Mouse (Mus musculus) G1E (cell line): ENCODE measurements around the gene Slc25a22. TPM values are rescaled to one million over a fixed set of nuclear protein-coding genes. Genes with fewer than 3 reads are reported as not detected.
"Not testable (repeated sequence)": the region's sequence is repeated elsewhere in the genome, so short reads cannot be mapped to it uniquely, and the experiment has no call there.

Experiments
- ATAC-seq: 2 replicates; pipeline ENCODE4 v1.8.0; 2016; ENCODE audit warnings: mild to moderate bottlenecking; ENCODE audit not compliant: insufficient number of reproducible peaks, poor library complexity, low FRiP score, severe bottlenecking; ENCODE audit errors: extremely low read depth
- DNase-seq: peaks from one replicate; pipeline ENCODE4 v3.0.0; 2012; ENCODE audit warnings: low spot score
- H3K27me3 ChIP-seq: 2 replicates; pipeline ENCODE4 v1.6.1; 2012; ENCODE audit warnings: mild to moderate bottlenecking, low read length, inconsistent platforms; ENCODE audit not compliant: insufficient read depth
- H3K36me3 ChIP-seq: replicated peaks from 2 replicates; pipeline ENCODE3; 2012; ENCODE audit warnings: mild to moderate bottlenecking, inconsistent platforms
- H3K4me1 ChIP-seq: 2 replicates; pipeline ENCODE4 v1.6.1; 2012; ENCODE audit warnings: low read depth, low read length, inconsistent platforms, mixed read lengths; ENCODE audit not compliant: insufficient read depth
- H3K4me3 ChIP-seq: 2 replicates; pipeline ENCODE4 v1.5.1; 2012; ENCODE audit warnings: low read depth, mild to moderate bottlenecking, inconsistent platforms, low read length, moderate library complexity, mixed read lengths
- H3K9me3 ChIP-seq: replicated peaks from 2 replicates; pipeline ENCODE4 v1.6.1; 2012; ENCODE audit warnings: inconsistent platforms
- CTCF ChIP-seq: IDR thresholded peaks from 2 replicates; pipeline ENCODE4 v1.5.1; 2012; ENCODE audit warnings: low read depth, low read length, inconsistent platforms, mixed read lengths
- GATA1 ChIP-seq: IDR thresholded peaks from 2 replicates; pipeline ENCODE4 v1.6.1; 2012; ENCODE audit warnings: borderline replicate concordance, low read length, inconsistent platforms, mixed read lengths
- GATA2 ChIP-seq: IDR thresholded peaks from 2 replicates; pipeline ENCODE4 v1.6.1; 2012; ENCODE audit warnings: low read depth, low read length, inconsistent platforms, borderline replicate concordance
- POLR2AphosphoS5 ChIP-seq: IDR thresholded peaks from 2 replicates; pipeline ENCODE4 v1.6.1; 2012; ENCODE audit warnings: low read depth, low read length, inconsistent platforms; ENCODE audit not compliant: insufficient replicate concordance
- TAL1 ChIP-seq: conservative IDR thresholded peaks from 2 replicates; pipeline ENCODE4 v1.6.1; 2012; ENCODE audit warnings: low read depth, low read length, inconsistent platforms, mixed read lengths
- polyA plus RNA-seq: library from polyadenylated mRNA; stranded (reverse); fragments of >175 nt; gene quantifications from 2 replicates; pipeline ENCODE4 v1.2.3, GENCODE M21; 2012
- total RNA-seq, 2 experiments: library from RNA; stranded (forward) in 1 of 2; stranded (reverse) in 1 of 2; fragments of 200-1000 nt in 1 of 2; fragments of >200 nt in 1 of 2; fragmentation: Nextera tagmentation in 1 of 2; gene quantifications; 2 replicates each; pipeline ENCODE4 v1.2.3; 2014 to 2017

The Slc25a22 gene
- total and polyA plus RNA-seq, 3 experiments: 3.7 to 51.8 (median 16.3) TPM

DNA sequence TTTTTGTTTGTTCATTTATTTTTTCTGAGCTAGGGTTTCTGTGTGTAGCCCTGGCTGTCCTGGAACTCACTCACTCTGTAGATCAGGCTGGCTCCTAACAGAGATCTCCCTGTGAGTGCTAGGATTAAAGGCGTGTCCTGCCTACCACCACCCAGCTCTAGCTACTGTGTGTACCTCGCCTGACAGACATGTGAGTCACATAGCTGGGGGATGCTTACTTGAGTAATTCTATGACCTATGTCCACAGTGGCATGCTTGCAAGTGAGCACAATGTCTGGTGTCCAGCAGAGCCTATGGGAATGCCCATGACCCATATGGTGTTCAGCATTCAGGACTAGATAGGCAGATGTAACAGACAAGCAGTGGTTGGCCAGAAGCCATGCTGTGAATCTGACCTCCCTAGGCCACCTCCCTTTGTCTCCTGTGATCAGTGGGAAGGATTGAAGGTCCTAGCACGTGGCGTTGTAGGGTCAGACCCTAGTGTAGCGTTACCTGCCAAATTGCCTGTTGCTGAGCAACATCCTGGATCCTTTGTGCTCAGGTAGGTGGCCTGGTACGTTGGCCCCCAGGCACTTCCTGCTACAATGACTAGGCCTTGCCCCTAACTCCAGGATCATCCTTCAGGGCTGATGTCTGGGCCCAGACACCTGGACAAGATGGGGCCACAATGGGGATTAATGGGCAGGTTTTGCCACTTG, 21.4 kb downstream of the Slc25a22 start:
- DNase-seq (no peak), ATAC-seq (no peak)
- TF ChIP-seq GATA2 (no peak), GATA1 (no peak), POLR2AphosphoS5 (no peak), TAL1 (no peak), CTCF (no peak)
- H3K9me3 ChIP-seq: no peaks in the 10 kb centered on the region
- H3K4me3 ChIP-seq: no peak overlapping the region
- peaks cover 11% of the 10 kb centered on the region for H3K36me3 ChIP-seq
- H3K27me3 ChIP-seq: peaks cover 15% of the 10 kb centered on the region
- H3K4me1 ChIP-seq: peaks cover 43% of the 10 kb centered on the region

DNA sequence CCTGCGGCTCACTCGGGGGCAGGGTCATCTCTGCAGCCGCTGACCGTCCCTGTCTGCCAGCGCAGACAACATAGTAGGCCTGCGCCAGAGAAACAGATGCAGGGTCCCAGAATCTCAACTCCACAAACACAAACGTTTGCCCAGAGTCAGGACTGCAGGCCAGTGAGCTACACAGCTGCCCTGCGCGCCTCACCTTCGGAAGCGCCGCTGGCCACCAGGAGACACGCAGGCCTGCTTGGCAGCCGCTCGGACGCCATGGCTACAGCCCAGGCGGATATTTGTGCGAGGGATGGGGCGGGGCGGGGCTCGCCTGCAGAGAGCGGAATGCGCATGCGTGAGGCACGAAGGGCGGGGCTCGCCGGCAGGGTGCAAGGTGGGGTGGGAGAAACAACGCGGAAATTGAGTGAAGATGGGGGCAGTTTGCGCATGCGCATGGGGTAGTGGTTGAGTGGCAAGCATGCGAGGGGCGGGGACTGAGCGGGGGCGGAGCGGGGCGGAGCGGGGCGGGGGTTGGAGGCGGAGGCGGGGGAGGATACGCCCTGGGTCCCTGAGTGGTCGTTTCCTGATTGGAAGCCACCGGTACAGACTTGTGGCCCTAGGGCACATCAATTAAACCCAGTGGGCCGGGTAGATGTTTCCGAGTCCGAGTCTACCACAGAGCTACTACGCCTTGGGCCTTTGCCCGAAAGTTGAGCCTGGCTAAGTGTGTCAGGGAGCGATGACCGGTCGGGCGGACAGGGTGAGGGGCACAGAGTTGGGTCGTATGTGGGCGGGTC, 23.7 kb downstream of the Slc25a22 start, which contains the start of gene Gatd1:
Gene Gatd1 (minus strand): TSS at position 328 of the 776 bp plus-strand sequence.
- TF ChIP-seq CTCF: no peak
- no peak for TF ChIP-seq TAL1
- no peak for TF ChIP-seq POLR2AphosphoS5
- no peak for TF ChIP-seq GATA2
- TF ChIP-seq GATA1: no peak
- DNase-seq (peak; percentile 98), ATAC-seq (peak; percentile 88)
- H3K36me3 ChIP-seq: peaks cover 34% of the 10 kb centered on the region
- H3K4me3 ChIP-seq: peak within 1 kb of the TSS; percentile 79
- no peaks in the 10 kb centered on the region for H3K9me3 ChIP-seq
- H3K4me1 ChIP-seq: peaks cover 51% of the 10 kb centered on the region
- peaks cover 10% of the 10 kb centered on the region for H3K27me3 ChIP-seq

DNA sequence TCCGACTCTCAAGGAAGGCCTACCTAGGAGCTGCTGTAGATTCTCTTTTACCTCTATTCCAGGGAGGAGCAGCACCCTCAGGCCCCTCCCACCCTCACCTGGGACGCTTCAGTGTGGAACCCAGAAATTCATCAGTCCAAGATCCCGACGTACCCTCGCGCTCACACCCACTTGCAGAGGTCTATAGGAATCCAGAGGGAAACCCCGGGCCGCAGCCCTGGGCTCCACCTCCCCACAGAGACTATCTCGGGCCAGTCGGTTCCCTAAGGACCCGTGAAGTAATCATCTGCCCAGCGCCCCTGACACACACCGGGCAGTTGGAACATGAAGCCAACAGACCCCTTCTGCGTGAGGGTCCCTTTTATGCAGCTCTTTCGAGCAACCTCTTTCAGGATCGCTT, 24.4 kb downstream of the Slc25a22 start:
- DNase-seq (no peak), ATAC-seq (no peak)
- Histone ChIP-seq H3K4me3 (peak overlapping the region; percentile 79), H3K27me3 (peaks cover 7% of the 10 kb centered on the region), H3K36me3 (peaks cover 40% of the 10 kb centered on the region), H3K4me1 (peaks cover 51% of the 10 kb centered on the region), H3K9me3 (no peaks in the 10 kb centered on the region)
- no peak for TF ChIP-seq POLR2AphosphoS5
- TF ChIP-seq GATA2: no peak

DNA sequence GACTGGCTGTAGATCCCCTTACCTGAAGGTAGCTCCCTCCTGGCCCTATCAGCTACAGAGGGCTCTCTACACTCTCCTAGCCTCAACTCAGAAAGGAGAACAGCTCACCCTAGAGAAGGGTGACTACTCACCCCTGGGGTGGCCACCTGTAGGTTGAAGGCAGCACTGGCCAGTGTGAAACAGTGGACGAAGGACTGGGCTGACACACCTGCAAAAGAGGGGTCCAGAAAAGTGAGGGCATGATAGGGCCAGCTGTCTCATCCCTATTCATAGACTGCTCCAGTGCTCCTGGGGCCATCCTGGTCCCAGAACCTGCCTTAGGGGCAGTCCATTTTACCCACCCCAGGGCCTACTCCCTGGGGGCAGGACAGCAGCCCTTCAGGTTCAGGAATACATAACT, 26.0 kb downstream of the Slc25a22 start:
- no peak for ATAC-seq
- peaks cover 46% of the 10 kb centered on the region for H3K36me3 ChIP-seq

DNA sequence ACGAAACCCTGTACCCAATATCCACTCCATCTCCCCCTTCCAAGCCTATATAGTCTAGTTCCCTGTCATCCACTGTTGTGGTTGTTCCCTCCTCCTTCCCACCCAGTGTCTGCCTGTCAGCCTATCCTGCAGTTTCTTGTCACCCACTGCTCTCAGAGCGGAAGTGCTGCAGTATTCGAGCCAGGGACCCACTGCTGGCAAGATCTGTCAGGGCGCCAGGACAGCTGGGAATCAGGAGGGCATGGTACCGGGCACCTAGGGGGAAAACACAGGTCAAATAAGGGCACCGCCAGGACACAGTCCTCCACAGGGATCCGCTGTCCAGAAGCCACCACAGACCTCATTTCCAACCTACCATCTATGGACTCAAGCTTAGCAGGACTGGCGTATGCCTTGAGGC, 27.1 kb downstream of the Slc25a22 start:
- peaks cover 53% of the 10 kb centered on the region for H3K36me3 ChIP-seq
- peaks cover 43% of the 10 kb centered on the region for H3K4me1 ChIP-seq
- no peaks in the 10 kb centered on the region for H3K9me3 ChIP-seq
- DNase-seq: no peak
- TF ChIP-seq GATA1 (no peak), GATA2 (no peak), CTCF (no peak), POLR2AphosphoS5 (no peak), TAL1 (no peak)
- H3K27me3 ChIP-seq: no peaks in the 10 kb centered on the region
- ATAC-seq: no peak
- no peak overlapping the region for H3K4me3 ChIP-seq

More for the DNA sequence above, 26.0 kb downstream of the Slc25a22 start:
- H3K9me3 ChIP-seq: no peaks in the 10 kb centered on the region
- H3K4me3 ChIP-seq: no peak overlapping the region
- TF ChIP-seq POLR2AphosphoS5: no peak
- TF ChIP-seq GATA1: no peak
- TF ChIP-seq TAL1: no peak
- TF ChIP-seq GATA2: no peak
- TF ChIP-seq CTCF: no peak
- H3K4me1 ChIP-seq: peaks cover 49% of the 10 kb centered on the region
- DNase-seq: no peak
- H3K27me3 ChIP-seq: no peaks in the 10 kb centered on the region

- TF ChIP-seq GATA1 (no peak), CTCF (peak; percentile 74), GATA2 (no peak)
- H3K9me3 ChIP-seq: no peaks in the 10 kb centered on the region
- ATAC-seq (peak; percentile 46; the same call in 1 of the 2 replicates), DNase-seq (peak; percentile 74)
- H3K36me3 ChIP-seq: peaks cover 67% of the 10 kb centered on the region
- H3K4me1 ChIP-seq: peaks cover 35% of the 10 kb centered on the region
- no peak overlapping the region; the same call in 1 of the 2 replicates for H3K4me3 ChIP-seq
- no peaks in the 10 kb centered on the region for H3K27me3 ChIP-seq
Measured at GRCm38 (mm10) chr7:141408833-141409232, 28.9 kb downstream of the Slc25a22 start.

- peaks cover 35% of the 10 kb centered on the region for H3K4me1 ChIP-seq
- not testable (repeated sequence) for H3K4me3 ChIP-seq, DNase-seq, ATAC-seq, H3K27me3 ChIP-seq, H3K9me3 ChIP-seq
- peaks cover 78% of the 10 kb centered on the region for H3K36me3 ChIP-seq
Measured at GRCm38 (mm10) chr7:141407670-141408069, 30.0 kb downstream of the Slc25a22 start.
